Mouse (Mus musculus) heart, adult 2 months (tissue): Measurements from ENCODE around the gene Npnt.

Experiments used
- CTCF ChIP-seq: fragments of 200-600 bp; IDR thresholded peaks from 2 replicates; pipeline ENCODE4 v1.8.1; 2022; ENCODE audit warnings: antibody characterized with exemption, mild to moderate bottlenecking, moderate library complexity
- EP300 ChIP-seq: fragments of 200-500 bp; IDR thresholded peaks from 2 replicates; pipeline ENCODE4 v1.6.1; 2011; ENCODE audit warnings: low read depth, low read length, control low read depth; ENCODE audit not compliant: insufficient read depth
- POLR2A ChIP-seq: fragments of 200-500 bp; IDR thresholded peaks from 2 replicates; pipeline ENCODE4 v1.6.1; 2011; ENCODE audit warnings: mild to moderate bottlenecking, low read depth, low read length, control low read depth; ENCODE audit not compliant: insufficient read depth

DNA sequence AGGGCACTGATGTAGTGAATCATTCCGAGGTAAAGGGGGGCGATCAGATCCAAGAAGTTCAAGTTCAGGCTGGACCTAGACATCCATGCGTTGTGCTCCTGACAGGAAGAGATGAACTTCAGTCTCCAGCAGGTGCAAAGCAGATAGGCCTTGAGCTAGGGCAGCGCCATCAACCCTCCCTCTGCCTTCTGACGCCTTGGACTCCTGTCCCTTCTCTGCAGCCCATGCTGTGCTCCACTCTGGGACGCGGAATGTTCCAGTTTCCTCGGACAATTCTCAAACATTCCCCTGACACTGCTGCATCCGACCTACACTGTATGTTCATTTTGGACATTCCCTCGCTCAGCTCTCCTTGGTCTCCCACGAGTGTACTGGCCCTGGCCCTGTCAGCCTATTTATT, 30.9 kb downstream of the Npnt start:
- no peak for TF ChIP-seq POLR2A
- TF ChIP-seq EP300, result no peak
- TF ChIP-seq CTCF, result no peak
